Comparison of ENCODE assay signal across 8 mouse cellular contexts in the genomic region with DNA sequence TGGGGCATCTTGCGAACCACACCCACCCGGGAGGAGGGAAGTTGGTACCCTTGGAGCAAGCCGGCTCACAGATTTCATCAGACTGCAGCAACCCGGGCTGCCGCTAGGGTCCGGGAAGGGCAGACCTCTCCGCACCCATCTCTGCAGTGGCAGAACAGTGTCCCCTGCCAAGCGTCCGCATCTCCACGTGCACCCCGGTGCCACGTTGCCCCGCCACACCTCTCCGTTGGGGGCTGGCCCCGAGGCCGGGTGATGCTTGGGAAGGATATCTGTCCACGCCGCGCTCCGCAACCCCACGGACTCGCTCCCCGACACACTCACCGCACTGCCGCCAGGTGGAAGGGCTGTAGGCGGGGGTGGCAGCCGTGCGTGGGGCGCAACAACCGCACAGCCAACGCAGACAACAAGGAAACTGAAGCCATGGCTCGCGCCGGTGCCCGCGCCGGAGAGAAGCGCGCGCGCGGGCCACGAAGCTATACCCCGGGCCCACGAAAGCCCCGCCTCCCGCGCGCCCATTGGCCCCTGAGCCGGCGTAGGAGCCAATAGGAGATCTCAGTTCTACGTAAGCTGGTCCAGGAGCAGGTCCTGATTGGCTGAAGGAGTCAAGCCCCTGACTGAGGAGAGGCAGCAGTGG. TPM values are rescaled to one million over a fixed set of nuclear protein-coding genes. Genes with fewer than 3 reads are reported as not detected.
DNase-seq lines count a peak whose midpoint lies in the region; ATAC-seq and TF ChIP-seq lines count a peak whose summit lies in the region.

No protein-coding gene starts in this region.

- H3K4me2 ChIP-seq in heart, embryonic 11.5 days, result peak overlapping the region; percentile 67
- peak overlapping the region; percentile 86 for H3K4me2 ChIP-seq in kidney, embryonic 16.5 days (replicated peaks; ENCODE audit: low read depth, low read length)

- peak; percentile 95 for ATAC-seq in erythroblast, adult 5-6 weeks (replicated peaks; ENCODE audit: low FRiP score, poor library complexity, severe bottlenecking)
- ATAC-seq in heart, embryonic 11.5 days (replicated peaks; ENCODE audit: insufficient number of reproducible peaks, low FRiP score, low TSS enrichment), result peak; percentile 97
- ATAC-seq in kidney, embryonic 16.5 days (ENCODE audit: low FRiP score, low TSS enrichment), result peak; percentile 98

- H3K27ac ChIP-seq in heart, embryonic 11.5 days (ENCODE audit: low read depth, low read length), result no peak overlapping the region
- peak overlapping the region; percentile 72 for H3K27ac ChIP-seq in kidney, embryonic 16.5 days (ENCODE audit: low read length)

- DNase-seq in CD4-positive helper T cell, adult 2 months (ENCODE audit: low read depth, low spot score), result peak; percentile 93
- DNase-seq in brain, embryonic 14.5 days (ENCODE audit: low read depth), result peak; percentile 97
- peak; percentile 94 for DNase-seq in liver
- DNase-seq in monocyte, adult 2 months (ENCODE audit: low read depth in 1 of 2, low spot score in 2 of 2), result peak; percentile 56 to 80
- peak; percentile 89 for DNase-seq in spleen, postnatal 14 days (ENCODE audit: low spot score in 2 of 2)

- peak overlapping the region; percentile 76 for H3K4me3 ChIP-seq in heart, embryonic 11.5 days (ENCODE audit: low read depth, low read length)
- H3K4me3 ChIP-seq in kidney, embryonic 16.5 days (ENCODE audit: low read length), result peak overlapping the region; percentile 99

- under 1% methylated on average over 52 of the region's 52 CpGs for WGBS in heart, embryonic 11.5 days (ENCODE audit: insufficient replicate concordance)
- WGBS in kidney, embryonic 16.5 days, result under 1% methylated on average over 52 of the region's 52 CpGs

- peaks cover 6% of the 10 kb centered on the region for H3K4me1 ChIP-seq in heart, embryonic 11.5 days (ENCODE audit: control insufficient read depth, insufficient read depth, low read length)
- peaks cover 19% of the 10 kb centered on the region for H3K4me1 ChIP-seq in kidney, embryonic 16.5 days (ENCODE audit: insufficient read depth, low read length)

- H3K9ac ChIP-seq in heart, embryonic 11.5 days (ENCODE audit: low read depth, low read length), result peak overlapping the region; percentile 61
- H3K9ac ChIP-seq in kidney, embryonic 16.5 days (replicated peaks; ENCODE audit: low read length), result peak overlapping the region; percentile 79

- no peaks in the 10 kb centered on the region for H3K36me3 ChIP-seq in heart, embryonic 11.5 days (ENCODE audit: control insufficient read depth, insufficient read depth, low read length)
- 0 out of 2 replicates have a peak, but pooled peaks cover 3% of the 10 kb centered on the region for H3K36me3 ChIP-seq in kidney, embryonic 16.5 days (ENCODE audit: insufficient read depth, low read length)

- H3K27me3 ChIP-seq in heart, embryonic 11.5 days (ENCODE audit: control insufficient read depth, insufficient read depth, low read length), result no peaks in the 10 kb centered on the region
- H3K27me3 ChIP-seq in kidney, embryonic 16.5 days (ENCODE audit: insufficient read depth, low read length), result no peaks in the 10 kb centered on the region

- TF ChIP-seq POLR2A in brain, embryonic 14.5 days (IDR thresholded peaks at IDR 0.05; ENCODE audit: borderline replicate concordance, extremely low read depth, insufficient read depth, insufficient read length, poor library complexity, severe bottlenecking), result peak; percentile 81

- no peaks in the 10 kb centered on the region for H3K9me3 ChIP-seq in heart, embryonic 11.5 days (replicated peaks; ENCODE audit: control insufficient read depth, low read length)
- no peaks in the 10 kb centered on the region for H3K9me3 ChIP-seq in kidney, embryonic 16.5 days (ENCODE audit: low read length)

- TF ChIP-seq CTCF in brain, embryonic 14.5 days (IDR thresholded peaks at IDR 0.05; ENCODE audit: borderline replicate concordance, extremely low read depth, insufficient read depth, insufficient read length), result peak; percentile 82

RNA-seq across cellular contexts. Expression of a gene that starts 8.5 kb away (rescaled TPM):
- polyA plus RNA-seq in brain, embryonic 14.5 days (2012; rRNA removed), result 18.8 and 19.6 TPM in 2 replicates
- 13.8 and 21.1 TPM in 2 replicates for total RNA-seq in erythroblast, adult 5-6 weeks (2015; ENCODE audit: low replicate concordance)
- total RNA-seq in erythroblast, adult 5-6 weeks (2017; ENCODE audit: low replicate concordance), result 21.8 and 29.0 TPM in 2 replicates
- 44.5 and 45.4 TPM in 2 replicates for polyA plus RNA-seq in heart, embryonic 11.5 days (2014; fragmentation: Nextera tagmentation; extraction: Ambion mirVana)
- polyA plus RNA-seq in kidney, embryonic 16.5 days (2015; fragmentation: Nextera tagmentation; extraction: Ambion mirVana), result 38.5 and 40.5 TPM in 2 replicates

RNA-seq across cellular contexts. Expression of a gene that starts 8.6 kb away (rescaled TPM):
- polyA plus RNA-seq in brain, embryonic 14.5 days (2012; rRNA removed), result 27.0 and 27.1 TPM in 2 replicates
- 51.6 and 54.6 TPM in 2 replicates for total RNA-seq in erythroblast, adult 5-6 weeks (2015; ENCODE audit: low replicate concordance)
- 71.1 and 78.7 TPM in 2 replicates for total RNA-seq in erythroblast, adult 5-6 weeks (2017; ENCODE audit: low replicate concordance)
- 42.2 and 49.5 TPM in 2 replicates for polyA plus RNA-seq in heart, embryonic 11.5 days (2014; fragmentation: Nextera tagmentation; extraction: Ambion mirVana)
- 70.0 and 73.8 TPM in 2 replicates for polyA plus RNA-seq in kidney, embryonic 16.5 days (2015; fragmentation: Nextera tagmentation; extraction: Ambion mirVana)

RNA-seq across cellular contexts. Expression of a gene that starts 31.7 kb away (rescaled TPM):
- polyA plus RNA-seq in brain, embryonic 14.5 days (2012; rRNA removed), result 18.9 and 28.5 TPM in 2 replicates
- 99.1 and 113 TPM in 2 replicates for total RNA-seq in erythroblast, adult 5-6 weeks (2015; ENCODE audit: low replicate concordance)
- 93.6 and 115 TPM in 2 replicates for total RNA-seq in erythroblast, adult 5-6 weeks (2017; ENCODE audit: low replicate concordance)
- polyA plus RNA-seq in heart, embryonic 11.5 days (2014; fragmentation: Nextera tagmentation; extraction: Ambion mirVana), result 279 and 280 TPM in 2 replicates
- polyA plus RNA-seq in kidney, embryonic 16.5 days (2015; fragmentation: Nextera tagmentation; extraction: Ambion mirVana), result 136 and 142 TPM in 2 replicates
